Mouse (Mus musculus) neutrophil, adult 65 days (primary cell): ENCODE measurements around the gene Cpsf6. TPM values are rescaled to one million over a fixed set of nuclear protein-coding genes. Genes with fewer than 3 reads are reported as not detected.

Experiments used
- total RNA-seq: library from RNA; stranded (reverse); gene quantifications from 2 replicates; pipeline ENCODE4 v1.2.4, GENCODE M21; 2023

Gene Cpsf6
- 58.1 and 71.5 TPM in 2 replicates for total RNA-seq

GRCm38 (mm10) chr10:117379908-117380307, at the start of gene Cpsf6:
Cpsf6 (minus strand) TSS chr10:117380015.

Other genes starting within 250 kb of the Cpsf6 start
- 13.2 and 14.0 TPM in 2 replicates for gene Frs2, start 231.5 kb downstream of the Cpsf6 start, total RNA-seq
- 43.2 and 45.3 TPM in 2 replicates for gene Yeats4, start 155.5 kb downstream of the Cpsf6 start, total RNA-seq
- gene 9530003J23Rik, start 141.3 kb downstream of the Cpsf6 start, total RNA-seq, result 0.47 TPM in 1 of 2 replicates, not detected in the other
- 11,844 and 13,328 TPM in 2 replicates for gene Lyz2, start 97.7 kb downstream of the Cpsf6 start, total RNA-seq
- 1,710 and 1,785 TPM in 2 replicates for gene Lyz1, start 87.1 kb downstream of the Cpsf6 start, total RNA-seq
- gene Cpm, start 249.5 kb upstream of the Cpsf6 start, total RNA-seq, result 0.13 and 2.0 TPM in 2 replicates